In genomic region chr13:91809476-91809875, GRCm38 (mm10) we compare ENCODE assay signal across 10 mouse cellular contexts. TPM values are rescaled to one million over a fixed set of nuclear protein-coding genes. Genes with fewer than 3 reads are reported as not detected.
A peak's percentile ranks its signal among the peaks of the same experiment; 100 is the strongest.
DNase-seq lines count a peak whose midpoint lies in the region; ATAC-seq and TF ChIP-seq lines count a peak whose summit lies in the region.
"Had no signal": no experiment of that assay in that cellular context is flagged by ENCODE, and none has a peak within 500 bp of the region (broad histone marks: within the 10 kb centered on the region; RNA-seq: fewer than 3 reads in every experiment).

No protein-coding gene starts in this region.

- TF ChIP-seq CTCF in left cerebral cortex, adult 2 months (IDR thresholded peaks at IDR 0.05), result peak; percentile 73

- intact Hi-C loops in left cerebral cortex, adult 2 months (cut with DNase I), result loop anchor here (5.0 kb wide), 3 partner anchors 63 to 882 kb away; no protein-coding TSS in a partner anchor

- H3K27ac ChIP-seq in left cerebral cortex, adult 2 months, result no peak overlapping the region
- H3K27ac ChIP-seq: midbrain, embryonic 12.5 days; stomach, embryonic 15.5 days had no signal

- 0 out of 2 replicates have a peak, but pooled peaks have one; percentile 19 for ATAC-seq in common myeloid progenitor, adult 5-6 weeks (replicated peaks; ENCODE audit: low read depth, poor library complexity, severe bottlenecking)

- DNase-seq in cerebellum, adult 9-10 months, result peak; percentile 48
- no peak for DNase-seq in cerebellum, adult 8-10 months
- no peak for DNase-seq in left cerebral cortex, adult 2 months (ENCODE audit: extremely low spot score in 1 of 2, low spot score in 2 of 2)
- DNase-seq in left cerebral cortex, adult 8-10 months (ENCODE audit: low spot score in 2 of 2), result no peak
- DNase-seq in ES-CJ7 (ENCODE audit: low read depth, low spot score), result peak; percentile 13
- no peak for DNase-seq in cerebellum, postnatal 4 days (ENCODE audit: low spot score in 2 of 2)
- no peak for DNase-seq in ovary, postnatal 10 days (ENCODE audit: low spot score)

- no peak overlapping the region for H3K4me3 ChIP-seq in left cerebral cortex, adult 2 months
- H3K4me3 ChIP-seq: midbrain, embryonic 12.5 days; stomach, embryonic 15.5 days had no signal

RNA-seq across cellular contexts. Expression of gene Zcchc9, which starts 2.0 kb away (rescaled TPM):
- 10 to 100 TPM; 14.3 to 19.2 TPM for total RNA-seq in left cerebral cortex, adult 2 months (2021)
- 10 to 100 TPM; 14.0 to 15.7 (median 14.6) TPM for total RNA-seq in left cerebral cortex, adult 8-10 months (2022)
- 36.7 and 46.4 TPM in 2 replicates for total RNA-seq in common myeloid progenitor, adult 5-6 weeks (2017)

Comparison
In these comparisons a context has a peak if more than half of its experiments do, and no peak if none do; other contexts are left out.
1. DNase-seq: peak in cerebellum, adult 9-10 months (single experiment) and ES-CJ7 (single experiment); none in cerebellum, adult 8-10 months (single experiment), left cerebral cortex, adult 2 months (0 of 2), left cerebral cortex, adult 8-10 months (0 of 2), cerebellum, postnatal 4 days (0 of 2) and ovary, postnatal 10 days (single experiment).